Mouse (Mus musculus) urinary bladder, postnatal 14 days (tissue): ENCODE data around the gene Emd.

Source experiments
- DNase-seq: peaks from one replicate; pipeline ENCODE4 v3.0.0; 2021; ENCODE audit warnings: low spot score

Emd gene

GRCm38 (mm10) chrX:74273422-74274322, 19.2 kb downstream of the Emd start:
- DNase-seq = no peak

- DNase-seq = no peak
Observed at GRCm38 (mm10) chrX:74277916-74278315, 23.4 kb downstream of the Emd start.

GRCm38 (mm10) chrX:74281041-74281731, 26.7 kb downstream of the Emd start:
- DNase-seq = no peak

DNA sequence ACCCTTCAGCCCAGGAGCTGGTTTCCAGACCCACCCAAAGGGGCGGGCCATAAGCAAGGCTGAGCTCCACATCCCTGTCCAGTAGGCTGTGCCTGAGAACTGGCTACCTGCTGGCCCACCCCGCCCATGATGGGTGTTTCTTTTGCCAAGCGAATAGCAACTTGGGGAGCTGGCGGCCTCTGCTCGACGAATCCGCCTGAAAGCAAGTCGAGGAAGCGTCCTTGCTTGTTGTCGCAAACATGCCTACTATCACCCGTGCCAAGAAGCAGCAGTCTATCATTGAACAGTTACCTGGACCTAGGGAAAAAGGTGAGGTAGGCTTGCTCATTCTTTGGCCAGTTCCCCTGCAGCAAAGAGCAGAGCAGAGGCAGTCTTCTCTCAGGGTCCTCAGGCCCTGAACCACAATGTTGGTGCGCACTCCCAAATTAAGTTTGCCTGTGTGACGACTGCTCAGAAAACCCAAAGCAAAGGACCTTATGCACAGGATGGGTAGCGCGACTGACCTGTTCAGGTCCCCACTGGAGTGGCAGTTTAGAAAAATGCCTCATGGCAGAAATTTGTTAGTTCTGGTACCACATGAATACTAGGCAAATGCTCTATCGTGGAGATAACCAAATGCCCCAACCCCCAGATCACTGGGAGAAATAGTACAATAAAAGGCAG, 27.4 kb downstream of the Emd start, which contains the start of the genes Taz and Dnase1l1:
Gene Taz (plus strand): TSS at position 181 of the 663 bp plus-strand sequence.
Gene Dnase1l1 (minus strand): TSS at position 606 of the 663 bp plus-strand sequence.
- DNase-seq = peak; percentile 86

DNA sequence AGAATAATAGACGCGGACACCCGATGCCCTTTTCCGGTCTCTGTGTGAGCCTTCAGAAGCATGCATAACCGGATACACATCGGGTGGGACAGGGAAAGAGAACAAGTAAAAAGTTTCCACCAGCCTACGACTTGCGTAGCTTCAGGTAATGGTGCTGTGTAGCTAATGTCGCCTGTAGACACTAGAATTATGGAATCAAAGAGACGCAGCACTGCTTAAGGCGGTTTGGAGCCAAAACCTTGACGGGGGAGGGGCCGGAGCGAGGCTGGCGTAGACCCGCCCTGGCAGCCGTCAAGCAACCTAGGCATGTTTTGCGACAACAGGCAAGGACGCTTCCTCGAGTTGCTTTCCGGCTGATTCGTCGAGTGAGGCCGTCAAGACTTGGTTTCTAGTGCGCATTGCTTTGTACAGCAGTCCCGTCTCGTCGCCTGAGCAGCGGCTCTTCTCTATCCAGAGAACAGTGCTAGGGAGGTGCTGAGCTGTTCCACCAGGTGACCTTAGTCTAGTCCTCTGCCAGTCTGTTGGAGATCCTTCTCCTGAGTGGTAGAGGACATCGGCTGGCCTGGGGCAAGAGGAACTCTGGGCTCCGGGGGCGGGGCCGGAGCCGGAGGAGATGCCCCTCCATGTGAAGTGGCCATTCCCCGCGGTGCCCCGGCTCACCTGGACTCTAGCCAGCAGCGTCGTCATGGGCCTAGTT, 28.1 kb downstream of the Emd start:
- DNase-seq = peak; percentile 86

GRCm38 (mm10) chrX:74283092-74283437, 28.6 kb downstream of the Emd start:
- no peak for DNase-seq

DNA sequence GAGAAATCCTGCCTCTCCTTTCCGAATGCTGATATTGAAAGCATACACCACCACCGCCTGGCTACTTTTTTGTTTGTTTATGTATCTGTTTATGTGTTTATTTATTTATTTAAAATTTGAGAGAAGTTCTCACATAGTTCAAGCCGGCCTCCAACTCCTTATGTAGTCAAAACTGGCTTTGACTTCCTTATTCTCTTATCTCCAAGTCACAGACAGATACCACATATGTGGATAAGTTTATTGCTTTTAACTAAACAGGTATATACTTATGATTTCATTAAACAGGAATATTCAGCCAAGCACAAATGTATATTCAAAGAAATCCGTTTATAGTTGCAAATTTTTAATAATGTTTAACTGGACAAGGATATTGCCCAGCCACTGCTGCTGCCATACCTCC, 38.9 kb downstream of the Emd start:
- no peak for DNase-seq

GRCm38 (mm10) chrX:74296538-74297448, 42.3 kb downstream of the Emd start, which contains the start of gene Atp6ap1:
Atp6ap1 (plus strand) TSS chrX:74297097.
- DNase-seq = peak; percentile 94

DNA sequence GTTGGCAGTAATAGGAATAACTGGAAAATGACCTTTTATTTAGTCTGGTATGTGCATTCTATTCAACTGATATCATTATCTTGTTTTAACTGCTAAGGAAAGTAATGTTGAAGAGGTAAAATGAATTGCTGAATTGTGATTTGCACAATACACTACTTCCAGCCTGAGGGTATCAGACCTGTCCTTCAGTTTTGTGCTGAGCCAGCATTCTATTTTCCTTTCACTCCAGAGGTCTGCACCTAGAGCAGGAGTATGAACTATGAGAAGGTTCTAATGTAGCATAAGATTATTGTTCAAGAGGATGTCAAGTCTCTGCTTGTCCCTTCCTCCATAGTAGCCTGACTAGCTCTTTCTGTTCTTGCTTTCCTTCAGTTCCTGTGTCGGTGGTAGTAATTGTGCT, 43.9 kb downstream of the Emd start:
- no peak for DNase-seq

- no peak for DNase-seq
Observed at GRCm38 (mm10) chrX:74299721-74300120, 45.2 kb downstream of the Emd start.

GRCm38 (mm10) chrX:74304867-74305700, 50.6 kb downstream of the Emd start, which contains the start of gene Gdi1:
Gdi1 (plus strand) TSS chrX:74304998.
- peak; percentile 71 for DNase-seq
